Mouse (Mus musculus) intestine, embryonic 15.5 days (tissue): ENCODE measurements around the gene Pld2. TPM values are rescaled to one million over a fixed set of nuclear protein-coding genes. Genes with fewer than 3 reads are reported as not detected.

Experiments used
- ATAC-seq: fragments of 200-750 bp; cut with Nextera tagmentation; 2 replicates; pipeline ENCODE4 v1.8.0; 2017; ENCODE audit warnings: moderate TSS enrichment, moderate library complexity
- H3K27ac ChIP-seq: fragments of 300-500 bp; sonication (generic); 2 replicates; pipeline ENCODE4 v1.5.1; 2015; ENCODE audit warnings: mild to moderate bottlenecking, inconsistent platforms
- H3K27me3 ChIP-seq: fragments of 300-500 bp; sonication (generic); replicated peaks from 2 replicates; pipeline ENCODE4 v1.6.1; 2015; ENCODE audit warnings: inconsistent platforms
- H3K36me3 ChIP-seq: fragments of 300-500 bp; sonication (generic); 2 replicates; pipeline ENCODE4 v1.6.1; 2015; ENCODE audit warnings: inconsistent platforms
- H3K4me1 ChIP-seq: fragments of 300-500 bp; sonication (generic); replicated peaks from 2 replicates; pipeline ENCODE4 v1.6.1; 2015; ENCODE audit warnings: inconsistent platforms
- H3K4me2 ChIP-seq: fragments of 300-500 bp; sonication (generic); replicated peaks from 2 replicates; pipeline ENCODE4 v1.6.1; 2015; ENCODE audit warnings: mild to moderate bottlenecking, inconsistent platforms
- H3K4me3 ChIP-seq: fragments of 300-500 bp; sonication (generic); replicated peaks from 2 replicates; pipeline ENCODE4 v1.5.1; 2015; ENCODE audit warnings: inconsistent platforms
- H3K9ac ChIP-seq: fragments of 300-500 bp; sonication (generic); 2 replicates; pipeline ENCODE4 v1.6.1; 2015; ENCODE audit warnings: inconsistent platforms
- H3K9me3 ChIP-seq: fragments of 300-500 bp; sonication (generic); 2 replicates; pipeline ENCODE4 v1.6.1; 2016; ENCODE audit warnings: inconsistent platforms
- WGBS: fragments of 180-500 bp; shearing (Covaris S2); methylation state at CpG from one replicate; pipeline ENCODE4 v1.1.7; 2015; 5-methylcytosine and 5-hydroxymethylcytosine counted together
- polyA plus RNA-seq: library from polyadenylated mRNA; unstranded; fragments of >200 nt; fragmentation: Nextera tagmentation; extraction: Ambion mirVana; gene quantifications from 2 replicates; pipeline ENCODE4 v1.2.1, GENCODE M21; 2015

Pld2 gene
- polyA plus RNA-seq, 1 experiment from 2014 or later = 10.3 TPM

DNA sequence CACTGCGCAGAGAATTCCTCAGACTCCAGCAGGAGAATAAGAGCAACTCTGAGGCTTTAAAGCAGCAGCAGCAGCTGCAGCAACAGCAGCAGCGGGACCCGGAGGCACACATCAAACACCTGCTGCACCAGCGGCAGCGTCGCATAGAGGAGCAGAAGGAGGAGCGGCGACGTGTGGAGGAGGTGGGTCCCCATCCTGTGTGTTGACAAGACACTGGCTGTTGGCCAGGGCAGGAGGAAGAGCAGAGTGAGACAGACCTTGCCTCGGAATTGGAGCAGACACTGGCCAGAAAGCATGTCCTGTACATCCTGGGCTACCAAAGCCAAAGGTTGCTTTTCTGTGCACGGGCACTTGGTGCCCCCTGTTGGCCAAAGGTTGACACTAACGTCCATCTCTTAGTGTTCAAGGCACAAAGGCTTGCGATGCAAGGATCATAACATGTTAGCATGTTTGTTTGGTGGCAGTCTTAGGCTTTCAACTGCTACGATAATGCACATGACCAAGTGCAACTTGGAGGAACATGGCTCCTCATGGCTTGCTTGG, 65.2 kb downstream of the Pld2 start:
- H3K4me2 ChIP-seq = no peak overlapping the region
- peak; percentile 34; the same call in 1 of the 2 replicates for ATAC-seq
- H3K36me3 ChIP-seq = peaks cover 47% of the 10 kb centered on the region
- no peaks in the 10 kb centered on the region for H3K27me3 ChIP-seq
- no peak overlapping the region for H3K9ac ChIP-seq
- H3K4me1 ChIP-seq = no peaks in the 10 kb centered on the region
- H3K27ac ChIP-seq = no peak overlapping the region
- H3K4me3 ChIP-seq = no peak overlapping the region
- no peaks in the 10 kb centered on the region for H3K9me3 ChIP-seq
- 49% methylated on average over 14 of the region's 14 CpGs for WGBS

DNA sequence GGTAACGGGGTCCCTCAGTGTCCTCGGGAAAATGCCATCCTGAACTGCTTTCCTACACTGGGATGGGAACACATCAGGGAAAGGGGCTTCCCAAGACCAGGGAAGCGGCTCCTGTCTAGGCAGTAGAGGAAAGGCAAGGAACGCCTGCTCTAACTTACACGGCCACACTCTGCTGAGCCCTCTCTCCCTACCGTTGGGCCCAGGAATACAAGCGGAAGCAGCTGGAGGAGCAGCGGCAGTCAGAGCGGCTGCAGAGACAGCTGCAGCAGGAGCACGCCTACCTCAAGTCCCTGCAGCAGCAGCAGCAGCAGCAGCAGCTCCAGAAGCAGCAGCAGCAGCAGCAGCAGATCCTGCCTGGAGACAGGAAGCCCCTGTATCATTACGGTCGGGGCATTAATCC, 66.9 kb downstream of the Pld2 start:
- ATAC-seq = no peak
- WGBS = 75% methylated on average over 12 of the region's 12 CpGs
- peaks cover 54% of the 10 kb centered on the region for H3K36me3 ChIP-seq
- no peak overlapping the region for H3K27ac ChIP-seq
- no peaks in the 10 kb centered on the region for H3K4me1 ChIP-seq
- no peak overlapping the region for H3K4me2 ChIP-seq
- H3K9me3 ChIP-seq = no peaks in the 10 kb centered on the region
- no peak overlapping the region for H3K4me3 ChIP-seq
- no peaks in the 10 kb centered on the region for H3K27me3 ChIP-seq
- H3K9ac ChIP-seq = no peak overlapping the region

- ATAC-seq = no peak
Measured at GRCm38 (mm10) chr11:70607611-70608010, 67.7 kb downstream of the Pld2 start.

More at GRCm38 (mm10) chr11:70607611-70608010, 67.7 kb downstream of the Pld2 start:
- H3K9ac ChIP-seq = no peak overlapping the region
- no peaks in the 10 kb centered on the region for H3K4me1 ChIP-seq
- H3K36me3 ChIP-seq = peaks cover 54% of the 10 kb centered on the region
- no peak overlapping the region for H3K4me2 ChIP-seq
- H3K27me3 ChIP-seq = no peaks in the 10 kb centered on the region
- WGBS = 87% methylated on average over 9 of the region's 9 CpGs
- no peak overlapping the region for H3K4me3 ChIP-seq
- H3K27ac ChIP-seq = no peak overlapping the region
- H3K9me3 ChIP-seq = no peaks in the 10 kb centered on the region

Other genes starting within 250 kb of the Pld2 start
- gene Alox12e, start 217.4 kb upstream of the Pld2 start, polyA plus RNA-seq = not detected in 2 replicates
- 0.67 and 0.78 TPM in 2 replicates for gene Alox15, start 188.0 kb upstream of the Pld2 start, polyA plus RNA-seq
- 31.9 and 32.6 TPM in 2 replicates for gene Pelp1, start 130.0 kb upstream of the Pld2 start, polyA plus RNA-seq
- gene Arrb2, start 107.4 kb upstream of the Pld2 start, polyA plus RNA-seq = 13.2 and 15.4 TPM in 2 replicates
- gene Med11, start 88.1 kb upstream of the Pld2 start, polyA plus RNA-seq = 39.9 and 42.4 TPM in 2 replicates
- 0.78 and 1.2 TPM in 2 replicates for gene Zmynd15, start 80.6 kb upstream of the Pld2 start, polyA plus RNA-seq
- 8.6 and 10.4 TPM in 2 replicates for gene Cxcl16, start 80.1 kb upstream of the Pld2 start, polyA plus RNA-seq
- gene Tm4sf5, start 34.8 kb upstream of the Pld2 start, polyA plus RNA-seq = 179 and 192 TPM in 2 replicates
- gene Vmo1, start 25.4 kb upstream of the Pld2 start, polyA plus RNA-seq = 0.60 and 0.80 TPM in 2 replicates
- gene Gltpd2, start 20.9 kb upstream of the Pld2 start, polyA plus RNA-seq = 1.5 and 2.2 TPM in 2 replicates
- gene Psmb6, start 14.7 kb upstream of the Pld2 start, polyA plus RNA-seq = 646 and 704 TPM in 2 replicates
- not detected in 2 replicates for gene Gm40193, start 7.1 kb upstream of the Pld2 start, polyA plus RNA-seq
- gene Mink1, start 22.8 kb downstream of the Pld2 start, polyA plus RNA-seq = 11.8 and 12.7 TPM in 2 replicates
- gene 4930544D05Rik, start 75.8 kb downstream of the Pld2 start, polyA plus RNA-seq = not detected in 2 replicates
- not detected in 2 replicates for gene Chrne, start 79.2 kb downstream of the Pld2 start, polyA plus RNA-seq
- gene Gp1ba, start 99.1 kb downstream of the Pld2 start, polyA plus RNA-seq = 0.21 and 0.24 TPM in 2 replicates
- gene Rnf167, start 107.2 kb downstream of the Pld2 start, polyA plus RNA-seq = 106 and 107 TPM in 2 replicates
- 171 and 180 TPM in 2 replicates for gene Slc25a11, start 107.4 kb downstream of the Pld2 start, polyA plus RNA-seq
- gene Pfn1, start 114.6 kb downstream of the Pld2 start, polyA plus RNA-seq = 2,127 and 2,325 TPM in 2 replicates
- gene Eno3, start 117.1 kb downstream of the Pld2 start, polyA plus RNA-seq = 12.1 and 15.6 TPM in 2 replicates
- gene Spag7, start 129.4 kb downstream of the Pld2 start, polyA plus RNA-seq = 132 and 154 TPM in 2 replicates
- gene Camta2, start 148.0 kb downstream of the Pld2 start, polyA plus RNA-seq = 12.1 and 13.5 TPM in 2 replicates
- gene Inca1, start 160.1 kb downstream of the Pld2 start, polyA plus RNA-seq = 1.4 and 1.5 TPM in 2 replicates
- gene Kif1c, start 160.5 kb downstream of the Pld2 start, polyA plus RNA-seq = 4.4 TPM in 2 replicates
- gene Zfp3, start 224.1 kb downstream of the Pld2 start, polyA plus RNA-seq = 5.3 and 6.2 TPM in 2 replicates